Mouse (Mus musculus): Measurements from ENCODE around the gene Hand1. TPM values are rescaled to one million over a fixed set of nuclear protein-coding genes. Genes with fewer than 3 reads are reported as not detected.

Hand1 gene
- polyA plus RNA-seq, 1 experiment from 2014 or later, result not detected

Other genes with a start within 250 kb of the Hand1 start
- gene Galnt10, start 187.4 kb downstream of the Hand1 start, polyA plus RNA-seq (2015; fragmentation: Nextera tagmentation; extraction: Ambion mirVana), result 12.3 and 13.1 TPM in 2 replicates
- 5.3 TPM in 2 replicates for gene Sap30l, start 31.2 kb downstream of the Hand1 start, polyA plus RNA-seq (2015; fragmentation: Nextera tagmentation; extraction: Ambion mirVana)
- 17.3 and 18.0 TPM in 2 replicates for gene Larp1, start 176.2 kb upstream of the Hand1 start, polyA plus RNA-seq (2015; fragmentation: Nextera tagmentation; extraction: Ambion mirVana)